Mouse (Mus musculus) olfactory bulb, adult 2 months (tissue): ENCODE results near the gene Fbxl5. TPM values are rescaled to one million over a fixed set of nuclear protein-coding genes. Genes with fewer than 3 reads are reported as not detected.

Experiments
- H3K27ac ChIP-seq: fragments of 200-500 bp; 2 replicates; pipeline ENCODE4 v1.5.1; 2012; ENCODE audit warnings: low read depth, low read length; ENCODE audit not compliant: insufficient read depth
- H3K4me1 ChIP-seq: fragments of 200-500 bp; 2 replicates; pipeline ENCODE4 v1.6.1; 2012; ENCODE audit warnings: low read length; ENCODE audit not compliant: control insufficient read depth, insufficient read depth
- H3K4me3 ChIP-seq: fragments of 200-500 bp; 2 replicates; pipeline ENCODE4 v1.5.1; 2012; ENCODE audit warnings: mild to moderate bottlenecking, low read depth, low read length, moderate library complexity; ENCODE audit not compliant: insufficient read depth
- CTCF ChIP-seq: fragments of 200-500 bp; IDR thresholded peaks from 2 replicates; pipeline ENCODE4 v1.5.1; 2012; ENCODE audit warnings: low read depth, mild to moderate bottlenecking, low read length, moderate library complexity; ENCODE audit not compliant: insufficient read depth
- POLR2A ChIP-seq: fragments of 200-500 bp; IDR thresholded peaks from 2 replicates; pipeline ENCODE4 v1.6.1; 2012; ENCODE audit warnings: mild to moderate bottlenecking, low read depth, low read length, moderate library complexity; ENCODE audit not compliant: insufficient read depth
- WGBS: fragments of 180-500 bp; shearing (Covaris S2); methylation state at CpG from one replicate; pipeline ENCODE4 v1.1.7; 2018; 5-methylcytosine and 5-hydroxymethylcytosine counted together
- polyA plus RNA-seq: library from polyadenylated mRNA; stranded (reverse); fragments of >200 nt; gene quantifications from 2 replicates; pipeline ENCODE4 v1.2.4, GENCODE M21; 2012; ENCODE audit warnings: low replicate concordance; ENCODE audit not compliant: missing spikeins, insufficient read depth, insufficient read length

Gene Fbxl5
- polyA plus RNA-seq, 1 experiment, result not detected

- no peak overlapping the region for H3K4me3 ChIP-seq
- WGBS, result 35% methylated on average over 11 of the region's 11 CpGs
- TF ChIP-seq CTCF (no peak), POLR2A (no peak)
- H3K4me1 ChIP-seq, result no peaks in the 10 kb centered on the region
- H3K27ac ChIP-seq, result no peak overlapping the region
Measured at GRCm38 (mm10) chr5:43841144-43842010, 19.9 kb upstream of the Fbxl5 start.

GRCm38 (mm10) chr5:43837372-43837771 lies 15.9 kb upstream of the Fbxl5 start:
- H3K4me3 ChIP-seq, result no peak overlapping the region
- TF ChIP-seq POLR2A (no peak), CTCF (no peak)
- H3K27ac ChIP-seq, result no peak overlapping the region
- WGBS, result 44% methylated on average over 5 of the region's 5 CpGs
- no peaks in the 10 kb centered on the region for H3K4me1 ChIP-seq

GRCm38 (mm10) chr5:43836590-43836989 lies 15.2 kb upstream of the Fbxl5 start:
- Histone ChIP-seq H3K4me3 (no peak overlapping the region), H3K4me1 (no peaks in the 10 kb centered on the region), H3K27ac (no peak overlapping the region)
- WGBS, result 75% methylated on average over 7 of the region's 7 CpGs
- TF ChIP-seq POLR2A (no peak), CTCF (no peak)

GRCm38 (mm10) chr5:43827366-43827765 lies 5.9 kb upstream of the Fbxl5 start:
- TF ChIP-seq POLR2A, result no peak
- no peak for TF ChIP-seq CTCF
- WGBS, result 89% methylated on average over 9 of the region's 9 CpGs
- Histone ChIP-seq H3K4me1 (no peaks in the 10 kb centered on the region), H3K4me3 (no peak overlapping the region), H3K27ac (no peak overlapping the region)

- no peak for TF ChIP-seq CTCF
- TF ChIP-seq POLR2A, result no peak
- H3K4me1 ChIP-seq, result no peaks in the 10 kb centered on the region
- WGBS, result 81% methylated on average over 2 of the region's 2 CpGs
- no peak overlapping the region for H3K4me3 ChIP-seq
- no peak overlapping the region for H3K27ac ChIP-seq
Measured at GRCm38 (mm10) chr5:43826883-43827282, 5.4 kb upstream of the Fbxl5 start.

- no peak overlapping the region for H3K4me3 ChIP-seq
- WGBS, result 94% methylated on average over 3 of the region's 3 CpGs
- H3K27ac ChIP-seq, result no peak overlapping the region
- no peak for TF ChIP-seq POLR2A
- TF ChIP-seq CTCF, result no peak
- H3K4me1 ChIP-seq, result no peaks in the 10 kb centered on the region
Measured at GRCm38 (mm10) chr5:43824580-43824979, 3.1 kb upstream of the Fbxl5 start.

GRCm38 (mm10) chr5:43822824-43823223 lies 1.4 kb upstream of the Fbxl5 start:
- no peak overlapping the region for H3K4me3 ChIP-seq
- WGBS, result 69% methylated on average over 3 of the region's 3 CpGs
- H3K27ac ChIP-seq, result no peak overlapping the region
- H3K4me1 ChIP-seq, result no peaks in the 10 kb centered on the region
- TF ChIP-seq POLR2A (no peak), CTCF (no peak)

- WGBS, result 87% methylated on average over 8 of the region's 8 CpGs
- no peak overlapping the region for H3K4me3 ChIP-seq
Measured at GRCm38 (mm10) chr5:43822199-43822598, 761 bp upstream of the Fbxl5 start.

GRCm38 (mm10) chr5:43820785-43821184 lies 653 bp downstream of the Fbxl5 start:
- Histone ChIP-seq H3K4me1 (no peaks in the 10 kb centered on the region), H3K27ac (no peak overlapping the region), H3K4me3 (no peak overlapping the region)
- WGBS, result 86% methylated on average over 11 of the region's 11 CpGs
- TF ChIP-seq CTCF (no peak), POLR2A (no peak)

More at GRCm38 (mm10) chr5:43822199-43822598, 761 bp upstream of the Fbxl5 start:
- H3K27ac ChIP-seq, result no peak overlapping the region
- H3K4me1 ChIP-seq, result no peaks in the 10 kb centered on the region
- TF ChIP-seq CTCF (no peak), POLR2A (no peak)
